Comparison of ENCODE assay signal across 7 mouse cellular contexts in genomic region chr7:56047178-56047577, GRCm38 (mm10).
"Had no signal": no experiment of that assay in that cellular context is flagged by ENCODE, and none has a peak within 500 bp of the region (broad histone marks: within the 10 kb centered on the region; RNA-seq: fewer than 3 reads in every experiment).

No protein-coding gene starts in this region.

- DNase-seq: layer of hippocampus, adult 9-11 months; liver; liver, postnatal 0 days; lung, embryonic 14.5 days; thymus, adult 2 months; thymus, postnatal 14 days; thymus, postnatal 4 days had no signal
